Mouse (Mus musculus): Measurements from ENCODE around the gene Cacna2d3.

The Cacna2d3 gene

DNA sequence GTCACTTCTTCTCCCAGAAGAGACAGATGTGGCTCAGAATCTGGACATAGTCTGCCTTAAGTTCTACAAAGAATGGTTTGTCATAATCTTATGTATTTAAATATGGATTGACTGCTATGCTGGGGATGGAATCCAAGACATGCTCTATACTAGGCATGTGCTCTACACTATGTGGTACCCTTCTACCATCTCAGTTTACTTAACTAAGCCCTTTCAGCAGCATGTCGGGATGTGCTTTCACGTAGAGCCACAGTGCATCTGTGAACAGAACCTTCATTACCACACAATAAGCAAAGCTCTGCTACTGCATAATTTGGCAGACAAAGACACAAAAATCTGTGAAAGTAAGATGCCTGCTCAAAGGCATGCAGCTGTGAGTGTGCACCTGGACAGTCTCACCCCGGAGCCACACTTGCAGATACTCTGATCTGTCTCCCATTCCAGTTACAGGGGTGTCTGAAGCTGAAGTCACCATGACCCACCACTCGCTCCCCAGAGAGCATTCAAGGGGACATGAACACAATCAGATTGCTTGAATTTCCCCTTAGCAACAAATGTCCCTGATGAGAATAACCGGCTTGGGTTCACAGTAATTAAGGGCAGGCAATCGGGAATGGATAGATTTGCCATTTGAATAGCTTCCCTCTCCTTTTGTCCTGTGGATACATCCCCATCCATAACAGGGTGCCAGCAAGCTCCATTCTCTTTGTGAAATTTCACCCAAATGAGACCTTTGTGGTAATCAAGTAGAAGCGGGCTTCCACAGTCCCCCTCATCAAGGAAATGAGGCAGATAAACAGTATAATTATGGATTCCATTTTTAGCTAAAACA lies 773.4 kb downstream of the Cacna2d3 start:
- DNase-seq (ENCODE audit: low spot score in 2 of 2): no peak

DNA sequence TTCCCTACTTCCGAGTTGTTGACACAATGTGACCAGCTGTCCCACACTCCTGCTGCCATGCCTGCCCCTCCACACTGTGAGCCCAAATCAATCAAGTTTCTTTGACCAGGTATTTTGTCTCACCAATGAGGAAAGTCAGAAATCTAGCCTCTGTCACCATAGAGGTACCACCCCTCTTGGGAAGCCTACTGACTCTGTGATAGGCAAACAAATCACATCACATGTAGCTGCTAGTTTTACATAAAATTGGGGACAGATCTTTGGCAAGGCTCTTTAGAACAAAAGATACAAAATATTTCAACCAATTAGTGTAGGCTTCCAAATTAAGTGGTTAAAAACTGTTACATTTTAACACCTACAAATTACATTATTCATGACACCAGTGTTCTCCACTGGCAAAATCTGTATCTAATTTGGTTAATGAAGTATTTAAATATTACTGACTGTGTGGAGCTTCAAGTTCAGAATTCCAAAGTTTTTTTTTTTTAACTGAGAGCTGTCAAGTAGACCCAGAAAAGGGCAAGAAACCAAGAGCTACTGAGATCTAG lies 788.8 kb downstream of the Cacna2d3 start:
- DNase-seq (ENCODE audit: low spot score in 2 of 2): no peak

DNA sequence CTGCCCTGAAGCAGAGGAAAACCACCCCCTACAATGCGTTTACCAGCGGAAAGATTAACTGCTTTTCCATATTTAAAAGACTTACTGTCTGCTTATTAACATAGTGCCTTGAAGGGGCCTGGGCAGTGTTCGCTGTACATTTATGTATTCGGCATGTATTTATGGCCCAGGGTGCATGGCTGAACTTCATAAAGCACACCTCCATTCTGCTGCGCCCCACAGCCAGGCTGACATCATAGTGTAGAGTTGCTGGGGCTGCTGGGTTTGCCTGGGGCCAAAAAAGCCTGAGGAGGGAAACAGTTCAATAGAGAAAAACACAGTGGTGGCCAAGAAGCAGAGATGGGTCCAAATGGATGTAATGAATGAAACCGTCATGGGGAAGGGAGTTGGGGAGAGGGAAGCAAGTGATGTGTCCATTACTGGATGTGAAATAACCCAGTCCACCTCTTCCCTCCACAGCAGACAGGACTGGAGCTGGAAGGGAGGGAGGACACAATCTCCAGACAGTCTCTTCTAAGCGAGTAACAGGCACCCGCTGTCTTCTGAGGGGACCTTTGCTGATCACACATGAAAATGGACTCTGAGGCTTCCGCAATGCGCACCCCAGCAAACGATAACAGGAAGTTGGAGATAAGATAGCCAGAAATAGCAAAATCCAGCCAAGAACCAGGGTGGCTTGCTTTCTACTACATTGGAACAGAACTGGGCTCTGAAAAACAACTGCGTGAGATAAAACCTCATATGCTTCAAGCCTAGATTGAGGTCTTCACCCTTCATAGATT lies 798.3 kb downstream of the Cacna2d3 start:
- DNase-seq (ENCODE audit: low spot score in 2 of 2): no peak

DNA sequence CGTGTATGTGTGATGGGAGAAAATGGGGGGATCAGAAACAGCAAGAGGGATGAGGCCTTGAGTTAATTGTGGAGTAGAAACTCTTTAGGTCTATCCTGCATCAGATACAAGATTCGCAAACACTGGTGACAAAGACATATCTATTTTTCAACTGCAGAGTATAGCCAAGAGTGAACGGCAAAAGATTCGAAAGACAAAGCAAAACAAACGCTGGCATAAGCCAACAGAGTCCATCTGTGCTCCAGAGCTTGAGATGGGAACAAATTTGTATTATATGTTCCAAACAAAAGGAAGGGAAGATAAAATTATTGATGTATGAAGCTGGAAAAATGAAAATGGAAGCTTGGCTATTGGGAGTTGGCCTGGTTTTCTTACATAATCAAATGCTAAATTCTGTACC lies 802.8 kb downstream of the Cacna2d3 start:
- DNase-seq (ENCODE audit: low spot score in 2 of 2): no peak

DNA sequence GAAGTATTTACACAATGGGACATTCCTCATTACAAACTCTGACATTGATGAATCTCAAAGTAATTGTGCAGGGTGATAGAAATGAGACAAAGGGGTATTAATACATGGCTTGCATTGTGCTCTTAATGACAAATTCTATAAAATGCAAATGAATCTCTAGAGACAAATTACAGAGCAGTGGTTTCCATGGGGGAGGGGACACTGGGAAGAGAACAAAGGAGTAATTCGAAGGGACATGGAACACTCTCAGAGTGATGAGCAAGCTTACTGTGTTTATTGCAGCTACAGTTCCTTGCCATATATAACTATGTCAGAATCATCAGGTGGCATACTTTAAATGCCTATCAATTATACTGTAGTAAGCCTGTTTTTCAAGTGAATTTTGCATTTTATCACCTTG lies 806.7 kb downstream of the Cacna2d3 start:
- no peak for DNase-seq (ENCODE audit: low spot score in 2 of 2)

DNA sequence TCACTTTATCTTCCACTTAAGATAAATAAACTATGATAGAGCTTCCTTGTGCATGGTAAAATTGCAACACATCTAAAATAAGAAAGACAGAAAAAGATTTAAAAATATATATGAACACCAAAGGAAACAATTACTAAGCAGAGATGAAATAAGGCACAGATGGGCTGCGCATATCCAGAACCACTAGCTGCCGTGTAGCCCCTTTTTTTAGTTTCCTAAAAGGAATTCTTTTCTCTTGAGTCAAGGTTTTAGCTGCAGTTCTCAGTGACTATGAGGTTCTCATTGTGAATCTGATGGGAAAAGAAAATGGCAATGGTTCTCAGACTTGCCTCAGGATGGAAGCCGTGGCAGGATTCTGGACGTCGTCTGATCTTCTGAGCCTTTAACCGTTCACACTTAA lies 814.0 kb downstream of the Cacna2d3 start:
- DNase-seq (ENCODE audit: low spot score in 2 of 2): no peak

DNA sequence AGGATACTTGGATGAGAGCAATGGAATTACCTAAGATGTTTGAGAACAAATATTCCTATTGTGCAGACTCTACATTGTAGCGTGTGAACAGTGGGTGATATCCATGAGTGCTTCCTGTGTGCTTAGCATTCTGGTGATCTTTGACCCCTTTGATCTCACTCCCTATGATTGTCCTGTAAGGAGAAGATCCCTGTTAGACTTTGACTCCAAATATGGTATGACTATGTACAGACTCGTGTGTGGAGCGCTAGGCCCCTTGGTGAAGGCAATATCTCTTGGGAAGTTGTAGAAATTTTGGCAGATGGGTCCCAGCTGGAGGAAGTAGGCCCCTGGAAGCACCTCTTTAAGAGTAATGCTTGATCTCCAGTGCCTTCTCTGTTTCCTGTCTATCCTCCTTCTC lies 829.1 kb downstream of the Cacna2d3 start:
- DNase-seq (ENCODE audit: low spot score in 2 of 2): no peak

DNA sequence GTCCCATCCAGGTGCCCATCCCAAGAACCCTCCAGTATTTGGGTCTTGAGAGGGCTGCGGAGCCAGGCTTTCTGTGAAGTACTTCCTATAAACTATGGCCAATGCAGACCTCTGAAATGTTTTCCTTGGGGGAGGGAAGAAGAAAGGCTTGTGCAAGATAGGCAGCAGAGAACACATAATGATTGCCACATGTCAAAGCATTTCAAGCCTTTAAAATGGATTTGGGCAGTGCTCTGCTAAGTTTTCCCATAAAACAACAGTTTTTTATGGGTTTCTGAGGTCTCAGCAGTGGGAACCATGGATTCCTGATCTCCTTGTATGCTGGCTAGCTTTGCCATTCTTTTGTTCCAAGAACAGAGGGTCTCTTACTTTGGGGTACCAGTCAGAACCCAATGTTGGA lies 834.3 kb downstream of the Cacna2d3 start:
- DNase-seq (ENCODE audit: low spot score in 2 of 2): no peak

DNA sequence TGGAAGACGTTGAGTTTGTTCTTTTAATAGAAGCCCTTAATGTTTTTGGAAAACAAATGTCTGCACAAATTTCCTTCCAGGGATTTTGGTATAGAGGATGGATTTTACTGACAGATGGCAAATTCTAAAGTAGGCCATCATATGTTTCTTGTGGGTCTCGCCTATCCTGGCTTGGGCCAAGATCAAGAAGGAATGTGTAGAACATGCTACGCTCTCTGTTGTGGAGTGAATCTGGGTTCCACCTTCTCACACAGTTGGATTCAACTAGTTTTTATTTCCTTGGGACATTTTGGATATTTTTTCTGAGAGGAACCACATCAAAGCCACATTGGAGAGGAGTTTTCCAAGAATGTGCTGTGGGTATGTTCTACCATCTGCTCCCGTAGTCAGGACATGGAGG lies 835.0 kb downstream of the Cacna2d3 start:
- DNase-seq (ENCODE audit: low spot score in 2 of 2): no peak

DNA sequence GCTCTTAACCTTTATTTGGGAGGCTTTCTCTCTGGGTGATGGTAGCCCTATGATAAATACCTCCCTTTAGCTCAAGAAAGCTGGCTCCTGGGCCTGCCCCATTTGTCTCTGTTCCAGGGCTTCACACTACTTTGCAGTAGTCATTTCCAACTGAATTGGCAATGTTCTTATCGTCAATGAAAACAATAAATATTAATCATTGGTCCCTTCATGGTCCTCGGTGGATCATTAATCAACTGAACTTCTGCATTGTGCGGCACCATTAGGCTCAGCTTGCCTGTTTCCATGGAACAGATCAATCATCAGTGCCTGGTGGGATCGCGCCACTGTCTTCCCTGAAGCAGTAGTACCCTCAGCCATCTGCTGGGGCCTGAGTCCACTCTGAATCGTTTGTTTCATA lies 850.7 kb downstream of the Cacna2d3 start:
- no peak for DNase-seq (ENCODE audit: low spot score in 2 of 2)

DNA sequence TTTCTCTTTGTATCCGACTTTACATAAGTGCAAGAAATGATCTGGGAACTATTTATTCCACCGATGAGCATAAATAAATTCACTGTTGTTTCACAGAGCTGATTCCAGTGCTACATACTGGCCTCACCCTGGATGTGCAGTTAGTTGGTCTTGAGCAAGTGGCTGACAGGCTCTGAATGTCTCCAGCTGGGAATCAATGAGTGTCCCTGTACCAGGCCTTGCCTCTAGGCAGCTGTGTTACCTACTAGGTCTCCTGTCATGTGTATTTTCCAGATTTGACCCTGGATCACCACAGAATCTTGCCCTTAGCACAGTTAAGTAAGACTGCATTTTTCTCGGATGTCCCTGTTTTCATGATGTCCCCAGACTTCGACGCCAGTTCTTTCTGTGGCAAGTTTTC lies 851.3 kb downstream of the Cacna2d3 start:
- DNase-seq (ENCODE audit: low spot score in 2 of 2): no peak

DNA sequence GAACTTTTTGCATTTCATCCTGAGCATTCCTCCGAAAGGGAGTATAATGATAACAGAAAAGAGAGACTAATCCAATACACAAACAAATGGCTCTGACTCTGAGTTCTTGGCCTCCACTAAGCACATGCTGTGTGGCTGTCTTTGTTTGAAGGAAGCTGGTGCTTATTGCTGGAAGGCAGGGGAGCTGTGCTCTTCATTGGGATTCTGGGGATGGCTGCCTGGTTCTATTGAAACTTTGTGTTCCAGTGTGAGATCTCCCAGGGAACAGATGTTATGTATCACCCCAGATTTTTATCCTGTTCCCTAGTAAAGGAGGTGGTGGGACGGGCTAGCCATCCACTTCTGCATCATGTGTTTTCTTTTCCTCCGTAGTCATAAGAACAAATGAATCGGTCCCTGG lies 856.7 kb downstream of the Cacna2d3 start:
- DNase-seq (ENCODE audit: low spot score in 2 of 2): peak in 1 of 2 experiments; percentile 2

DNA sequence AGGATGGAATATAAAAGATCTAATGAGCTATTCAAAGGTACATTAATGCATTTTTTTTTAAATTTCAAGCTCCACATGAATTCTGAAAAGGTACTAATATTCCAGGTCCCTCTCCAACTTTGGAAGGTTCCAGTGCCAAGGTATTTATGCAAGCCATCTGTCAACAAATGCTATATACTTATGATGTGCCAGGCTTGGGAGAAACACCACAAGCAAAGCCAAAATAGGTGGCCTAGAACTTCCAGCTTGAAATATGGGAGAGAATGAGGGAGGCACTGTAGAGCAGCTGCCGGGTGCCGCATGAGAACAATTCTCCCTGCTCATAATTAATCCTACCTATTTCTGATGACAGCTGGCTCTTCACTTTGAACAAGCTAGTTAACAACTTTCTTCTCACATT lies 860.5 kb downstream of the Cacna2d3 start:
- DNase-seq (ENCODE audit: low spot score in 2 of 2): no peak

Measured in frontal cortex, postnatal 36 days (tissue).